Mouse (Mus musculus) limb, embryonic 12.5 days (tissue): ENCODE measurements around the gene Hdac9. TPM values are rescaled to one million over a fixed set of nuclear protein-coding genes. Genes with fewer than 3 reads are reported as not detected.

Experiments
- ATAC-seq: fragments of 200-750 bp; cut with Nextera tagmentation; 2 replicates; pipeline ENCODE4 v1.8.0; 2017; ENCODE audit warnings: low read depth, moderate TSS enrichment; ENCODE audit not compliant: insufficient number of reproducible peaks, insufficient read depth, low FRiP score, low TSS enrichment
- H3K27ac ChIP-seq: fragments of 300-500 bp; sonication (generic); 2 replicates; pipeline ENCODE4 v1.5.1; 2016; ENCODE audit warnings: mild to moderate bottlenecking, moderate library complexity
- H3K27me3 ChIP-seq: fragments of 300-500 bp; sonication (generic); 2 replicates; pipeline ENCODE4 v1.6.1; 2016; ENCODE audit warnings: mild to moderate bottlenecking, moderate library complexity
- H3K36me3 ChIP-seq: fragments of 300-500 bp; sonication (generic); 2 replicates; pipeline ENCODE4 v1.6.1; 2016; ENCODE audit warnings: mild to moderate bottlenecking, moderate library complexity
- H3K4me1 ChIP-seq: fragments of 300-500 bp; sonication (generic); replicated peaks from 2 replicates; pipeline ENCODE4 v1.6.1; 2016
- H3K4me2 ChIP-seq: fragments of 300-500 bp; sonication (generic); 2 replicates; pipeline ENCODE4 v1.6.1; 2016; ENCODE audit warnings: mild to moderate bottlenecking, moderate library complexity
- H3K4me3 ChIP-seq: fragments of 300-500 bp; sonication (generic); replicated peaks from 2 replicates; pipeline ENCODE4 v1.5.1; 2016; ENCODE audit warnings: mild to moderate bottlenecking
- H3K9ac ChIP-seq: fragments of 300-500 bp; sonication (generic); replicated peaks from 2 replicates; pipeline ENCODE4 v1.6.1; 2016; ENCODE audit warnings: mild to moderate bottlenecking, moderate library complexity
- H3K9me3 ChIP-seq: fragments of 300-500 bp; sonication (generic); 2 replicates; pipeline ENCODE4 v1.6.1; 2016; ENCODE audit warnings: mild to moderate bottlenecking, moderate library complexity
- WGBS: fragments of 180-500 bp; shearing (Covaris S2); methylation state at CpG from one replicate; pipeline ENCODE4 v1.1.7; 2016; 5-methylcytosine and 5-hydroxymethylcytosine counted together
- polyA plus RNA-seq: library from polyadenylated mRNA; unstranded; fragments of >200 nt; fragmentation: Nextera tagmentation; extraction: Ambion mirVana; gene quantifications from 2 replicates; pipeline ENCODE4 v1.2.1, GENCODE M21; 2016

The Hdac9 gene
- polyA plus RNA-seq, 1 experiment from 2014 or later = 13.0 TPM

DNA sequence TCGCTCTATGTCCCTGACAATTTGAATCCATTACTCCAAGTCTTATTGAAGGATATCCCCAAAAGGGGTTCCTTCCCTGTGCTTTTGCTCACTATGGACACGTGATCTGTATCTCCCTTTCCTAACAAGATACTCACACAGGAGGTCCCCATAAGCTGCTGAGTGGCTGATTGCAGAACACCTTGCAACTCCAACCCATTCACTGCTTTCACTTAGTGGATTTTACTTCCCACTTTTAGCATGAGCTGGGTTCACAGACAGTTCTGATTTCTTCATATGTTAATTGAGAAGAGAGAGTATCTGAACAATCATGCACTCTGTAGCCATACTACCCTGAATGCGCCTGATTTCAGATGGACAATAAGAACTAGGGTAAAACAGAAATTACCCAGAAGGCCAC is 740.1 kb downstream of the Hdac9 start:
- Histone ChIP-seq H3K9me3 (no peaks in the 10 kb centered on the region), H3K4me1 (no peaks in the 10 kb centered on the region), H3K36me3 (no peaks in the 10 kb centered on the region), H3K4me2 (no peak overlapping the region), H3K27me3 (no peaks in the 10 kb centered on the region), H3K9ac (no peak overlapping the region), H3K4me3 (no peak overlapping the region), H3K27ac (no peak overlapping the region)
- no peak for ATAC-seq
- WGBS = 93% methylated on average over 3 of the region's 3 CpGs

DNA sequence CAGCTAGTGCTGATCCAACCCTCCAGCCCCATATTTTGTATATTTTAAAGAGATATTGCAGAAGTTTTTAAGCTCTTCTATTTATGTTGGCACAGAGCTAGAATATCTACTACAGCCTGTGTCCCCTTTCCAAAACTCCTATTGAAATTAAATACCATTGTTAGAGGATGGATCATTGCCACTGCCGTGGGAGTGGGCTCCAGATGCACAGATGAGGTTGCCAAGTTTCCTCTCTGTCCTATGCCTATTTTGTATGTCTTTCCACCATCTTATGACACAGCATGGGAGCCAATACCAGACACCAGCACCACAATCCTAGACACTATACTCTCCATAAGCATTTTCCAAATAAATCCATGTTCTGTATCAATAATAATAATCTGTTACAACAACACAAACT is 743.9 kb downstream of the Hdac9 start:
- no peaks in the 10 kb centered on the region for H3K9me3 ChIP-seq
- no peaks in the 10 kb centered on the region for H3K27me3 ChIP-seq
- H3K9ac ChIP-seq = no peak overlapping the region
- no peak overlapping the region for H3K4me2 ChIP-seq
- H3K36me3 ChIP-seq = no peaks in the 10 kb centered on the region
- 0 out of 2 replicates have a peak, but pooled peaks cover 7% of the 10 kb centered on the region for H3K4me1 ChIP-seq
- 79% methylated on average over 1 of the region's 1 CpGs for WGBS
- ATAC-seq = no peak
- no peak overlapping the region for H3K27ac ChIP-seq
- no peak overlapping the region for H3K4me3 ChIP-seq

DNA sequence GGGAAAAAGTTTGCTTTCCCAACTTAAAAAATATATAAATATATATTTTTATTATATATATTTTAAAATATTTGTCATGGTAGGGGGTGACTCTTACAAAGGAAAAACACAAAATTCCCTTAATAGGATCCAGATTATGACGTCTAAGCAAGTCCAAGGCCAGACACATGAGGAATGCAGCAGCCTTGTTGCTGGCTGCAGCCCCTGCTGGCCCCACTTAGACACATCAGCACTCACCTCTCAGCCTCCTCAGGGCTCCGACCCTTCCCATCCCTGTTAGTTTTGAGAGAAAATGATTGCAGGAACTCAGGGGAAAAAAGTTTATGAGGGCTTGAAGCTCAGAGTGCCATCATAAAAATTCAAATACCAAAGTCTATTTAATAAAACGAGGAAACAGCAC is 746.3 kb downstream of the Hdac9 start:
- no peak overlapping the region for H3K4me3 ChIP-seq
- H3K4me2 ChIP-seq = no peak overlapping the region
- 14% methylated on average over 3 of the region's 3 CpGs for WGBS
- H3K9ac ChIP-seq = no peak overlapping the region
- ATAC-seq = 0 out of 2 replicates have a peak, but pooled peaks have one; percentile 81
- no peaks in the 10 kb centered on the region for H3K36me3 ChIP-seq
- 0 out of 2 replicates have a peak, but pooled peaks cover 7% of the 10 kb centered on the region for H3K4me1 ChIP-seq
- H3K27me3 ChIP-seq = no peaks in the 10 kb centered on the region
- 0 out of 2 replicates have a peak overlapping the region, but pooled peaks have one; percentile 46 for H3K27ac ChIP-seq
- H3K9me3 ChIP-seq = no peaks in the 10 kb centered on the region

DNA sequence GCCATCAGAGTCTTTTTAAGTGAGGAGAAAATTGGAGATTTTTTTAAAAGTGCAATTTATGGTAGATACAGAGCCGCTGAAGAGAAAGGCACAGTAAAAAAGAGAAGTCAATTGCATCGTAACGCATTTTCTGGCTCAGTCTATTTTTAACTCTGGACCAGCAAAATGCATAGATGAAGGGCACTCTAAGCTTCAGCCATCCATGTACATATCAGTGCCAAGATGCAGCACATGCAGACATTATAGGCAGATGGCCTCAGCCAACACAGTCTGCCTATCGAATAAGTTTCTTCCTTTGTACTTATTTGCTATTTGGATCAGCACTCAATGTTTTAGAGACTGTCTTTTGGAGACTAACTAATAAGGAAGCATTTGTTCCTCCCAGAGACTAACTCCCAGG is 751.2 kb downstream of the Hdac9 start:
- 0 out of 2 replicates have a peak, but pooled peaks cover 5% of the 10 kb centered on the region for H3K4me1 ChIP-seq
- ATAC-seq = no peak
- H3K9me3 ChIP-seq = no peaks in the 10 kb centered on the region
- no peak overlapping the region for H3K9ac ChIP-seq
- H3K27ac ChIP-seq = no peak overlapping the region
- 83% methylated on average over 4 of the region's 4 CpGs for WGBS
- no peaks in the 10 kb centered on the region for H3K27me3 ChIP-seq
- no peaks in the 10 kb centered on the region for H3K36me3 ChIP-seq
- no peak overlapping the region for H3K4me3 ChIP-seq
- no peak overlapping the region for H3K4me2 ChIP-seq

DNA sequence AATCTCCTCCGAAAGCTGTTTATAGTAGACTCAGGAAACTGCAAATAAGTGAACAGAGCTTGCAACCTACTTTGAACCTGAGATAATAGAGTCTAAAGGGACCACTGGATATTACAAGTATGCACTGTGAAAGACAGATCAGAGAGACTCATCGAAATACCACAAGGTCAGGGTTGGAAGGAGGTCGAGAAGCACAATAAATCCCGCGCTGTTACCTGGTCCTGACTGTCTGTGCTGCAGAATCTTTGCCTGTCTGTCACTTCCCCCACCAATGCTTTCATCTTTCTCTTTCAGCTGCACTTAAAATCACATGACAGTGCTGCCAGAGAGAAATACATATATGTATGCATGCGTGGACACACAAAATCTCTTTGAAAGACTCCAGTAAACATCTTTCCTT is 760.6 kb downstream of the Hdac9 start:
- 53% methylated on average over 6 of the region's 6 CpGs for WGBS
- H3K27ac ChIP-seq = no peak overlapping the region
- H3K4me3 ChIP-seq = no peak overlapping the region
- no peak overlapping the region for H3K9ac ChIP-seq
- peaks cover 25% of the 10 kb centered on the region for H3K4me1 ChIP-seq
- H3K36me3 ChIP-seq = no peaks in the 10 kb centered on the region
- no peaks in the 10 kb centered on the region for H3K9me3 ChIP-seq
- H3K27me3 ChIP-seq = no peaks in the 10 kb centered on the region
- no peak overlapping the region for H3K4me2 ChIP-seq
- no peak for ATAC-seq

DNA sequence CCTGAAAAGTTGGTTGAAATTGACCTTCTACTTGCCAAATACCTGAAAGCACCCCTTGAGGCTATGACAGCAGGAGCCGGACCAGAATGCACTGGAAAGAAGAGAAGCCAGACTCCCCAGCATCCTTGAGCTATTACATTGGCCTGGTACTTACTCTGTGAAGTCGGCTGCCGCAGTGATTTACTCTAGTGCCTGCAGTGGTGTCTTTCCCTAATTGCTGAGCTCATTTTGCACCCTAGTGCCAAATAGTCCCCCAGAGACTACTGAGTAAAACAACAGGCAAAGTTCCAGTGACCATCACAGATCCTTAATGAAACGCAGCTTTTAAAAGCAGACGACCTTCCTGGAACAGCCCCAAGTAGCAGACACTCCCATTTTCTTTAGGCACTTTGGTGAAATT is 761.2 kb downstream of the Hdac9 start:
- no peaks in the 10 kb centered on the region for H3K9me3 ChIP-seq
- no peak overlapping the region for H3K4me3 ChIP-seq
- H3K4me2 ChIP-seq = no peak overlapping the region
- H3K27ac ChIP-seq = peak overlapping the region; percentile 23; the same call in 1 of the 2 replicates
- 7% methylated on average over 5 of the region's 5 CpGs for WGBS
- H3K4me1 ChIP-seq = peaks cover 30% of the 10 kb centered on the region
- ATAC-seq = no peak; the same call in 1 of the 2 replicates
- no peak overlapping the region for H3K9ac ChIP-seq
- no peaks in the 10 kb centered on the region for H3K27me3 ChIP-seq
- no peaks in the 10 kb centered on the region for H3K36me3 ChIP-seq

DNA sequence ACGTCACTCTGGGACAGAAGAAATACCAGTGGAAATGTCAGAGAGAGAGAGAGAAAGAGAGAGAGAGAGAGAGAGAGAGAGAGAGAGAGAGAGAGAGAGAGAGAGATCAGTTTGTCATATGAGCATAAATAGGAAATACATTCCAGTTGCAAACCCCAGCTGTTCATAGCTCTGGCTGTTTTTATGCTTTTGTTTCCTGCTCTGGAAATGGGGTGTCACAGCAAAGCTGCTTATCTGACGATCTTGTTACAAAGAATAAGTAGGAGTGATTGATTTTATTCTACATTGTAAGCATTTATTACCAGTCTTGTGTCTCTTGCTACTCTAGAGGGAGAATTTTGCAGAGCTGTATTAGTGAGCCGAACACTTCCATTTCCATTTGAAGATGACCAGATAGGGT is 762.1 kb downstream of the Hdac9 start:
- WGBS = 56% methylated on average over 3 of the region's 3 CpGs
- no peaks in the 10 kb centered on the region for H3K9me3 ChIP-seq
- H3K4me3 ChIP-seq = no peak overlapping the region
- H3K27ac ChIP-seq = no peak overlapping the region
- H3K36me3 ChIP-seq = no peaks in the 10 kb centered on the region
- no peak overlapping the region for H3K4me2 ChIP-seq
- H3K4me1 ChIP-seq = peaks cover 30% of the 10 kb centered on the region
- H3K9ac ChIP-seq = no peak overlapping the region
- H3K27me3 ChIP-seq = no peaks in the 10 kb centered on the region
- ATAC-seq = no peak

DNA sequence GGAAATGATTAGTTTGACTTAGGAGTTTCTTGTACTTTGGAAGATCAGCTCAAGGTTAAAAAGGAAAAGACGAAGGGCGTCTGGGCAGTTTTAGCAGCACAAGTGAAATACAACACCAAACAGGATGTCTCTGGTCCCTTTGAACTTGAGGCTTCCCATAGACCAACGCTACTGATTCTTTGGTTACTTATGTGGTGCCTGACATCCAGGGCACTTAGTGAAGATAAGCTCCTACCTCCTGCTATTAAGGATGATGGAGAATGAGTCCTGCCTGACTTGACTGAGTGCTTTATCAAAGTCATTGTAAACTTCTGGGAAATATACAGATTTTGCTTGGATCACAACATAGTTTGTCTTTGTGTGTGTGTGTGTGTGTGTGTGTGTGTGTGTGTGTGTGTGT is 765.6 kb downstream of the Hdac9 start:
- Histone ChIP-seq H3K4me1 (peaks cover 27% of the 10 kb centered on the region), H3K9me3 (no peaks in the 10 kb centered on the region), H3K27me3 (no peaks in the 10 kb centered on the region), H3K9ac (no peak overlapping the region), H3K4me2 (no peak overlapping the region), H3K4me3 (no peak overlapping the region), H3K36me3 (no peaks in the 10 kb centered on the region), H3K27ac (no peak overlapping the region)
- WGBS = 17% methylated on average over 3 of the region's 3 CpGs
- ATAC-seq = no peak

DNA sequence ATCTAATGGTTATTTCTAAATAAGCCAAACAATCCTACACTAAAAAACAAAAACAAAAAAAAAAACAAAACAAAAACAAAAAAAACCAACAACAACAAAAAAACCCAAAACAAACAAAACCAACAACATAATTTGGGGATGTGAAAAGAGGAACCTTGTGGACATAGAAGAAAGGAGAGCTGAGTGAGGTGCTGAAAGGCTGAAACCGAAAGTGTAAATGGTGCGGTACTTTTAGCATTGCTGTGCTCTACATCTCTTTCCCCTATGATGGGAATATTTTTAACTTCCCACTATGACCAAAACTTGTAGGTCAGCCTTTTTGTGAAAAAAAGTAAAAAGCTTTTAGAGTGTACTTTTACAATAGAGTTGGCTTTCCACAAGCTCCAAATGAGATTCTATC is 774.2 kb downstream of the Hdac9 start:
- no peak overlapping the region for H3K4me3 ChIP-seq
- WGBS = 90% methylated on average over 2 of the region's 2 CpGs
- H3K4me2 ChIP-seq = no peak overlapping the region
- no peak overlapping the region for H3K9ac ChIP-seq
- no peaks in the 10 kb centered on the region for H3K4me1 ChIP-seq
- no peak overlapping the region for H3K27ac ChIP-seq
- H3K9me3 ChIP-seq = no peaks in the 10 kb centered on the region
- no peaks in the 10 kb centered on the region for H3K36me3 ChIP-seq
- no peaks in the 10 kb centered on the region for H3K27me3 ChIP-seq
- ATAC-seq = no peak

DNA sequence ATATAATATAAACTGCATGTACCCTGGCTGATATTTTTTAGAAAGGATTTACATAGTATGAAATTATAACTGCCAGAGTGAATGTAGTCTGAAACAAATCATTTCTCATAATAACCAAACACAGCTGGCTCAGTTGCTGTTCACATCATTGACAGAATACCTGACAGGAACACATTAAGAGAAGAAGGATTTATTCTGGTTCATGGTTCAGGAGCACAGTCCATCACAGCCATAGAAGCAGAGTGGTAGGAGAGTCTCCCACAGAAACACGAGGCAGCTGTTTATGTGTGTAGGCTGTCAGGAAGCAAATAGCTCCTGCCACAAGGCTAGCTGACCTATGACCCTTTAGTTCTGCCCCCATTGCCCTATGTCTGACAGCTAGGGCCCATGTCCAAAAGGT is 803.6 kb downstream of the Hdac9 start:
- Histone ChIP-seq H3K9me3 (no peaks in the 10 kb centered on the region), H3K9ac (no peak overlapping the region), H3K4me3 (no peak overlapping the region), H3K27ac (no peak overlapping the region), H3K36me3 (no peaks in the 10 kb centered on the region), H3K4me1 (no peaks in the 10 kb centered on the region), H3K27me3 (no peaks in the 10 kb centered on the region), H3K4me2 (no peak overlapping the region)
- ATAC-seq = no peak
- WGBS = 17% methylated on average over 1 of the region's 1 CpGs

DNA sequence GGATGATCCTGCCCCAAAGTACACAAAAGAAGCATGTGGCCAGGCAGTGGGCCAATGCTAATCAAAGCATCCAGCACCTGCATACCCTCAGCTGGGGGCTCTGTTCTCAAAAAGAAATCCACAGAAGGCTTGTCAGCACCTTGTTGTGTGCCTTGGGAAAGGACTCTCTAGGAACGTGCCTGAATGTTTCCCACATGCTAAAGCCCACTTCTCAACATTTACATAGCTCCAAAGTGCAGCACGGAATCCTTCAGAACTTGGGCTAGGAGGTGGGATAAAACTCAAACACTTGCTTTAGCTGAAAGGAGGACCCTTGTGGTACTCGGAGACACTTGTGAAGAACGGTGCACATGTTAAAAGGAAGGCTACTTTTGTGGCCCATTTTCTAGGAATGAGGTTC is 823.9 kb downstream of the Hdac9 start:
- Histone ChIP-seq H3K9me3 (no peaks in the 10 kb centered on the region), H3K9ac (no peak overlapping the region), H3K27me3 (no peaks in the 10 kb centered on the region), H3K27ac (no peak overlapping the region), H3K4me3 (no peak overlapping the region), H3K4me1 (no peaks in the 10 kb centered on the region), H3K4me2 (no peak overlapping the region), H3K36me3 (no peaks in the 10 kb centered on the region)
- WGBS = 72% methylated on average over 4 of the region's 4 CpGs
- no peak for ATAC-seq

DNA sequence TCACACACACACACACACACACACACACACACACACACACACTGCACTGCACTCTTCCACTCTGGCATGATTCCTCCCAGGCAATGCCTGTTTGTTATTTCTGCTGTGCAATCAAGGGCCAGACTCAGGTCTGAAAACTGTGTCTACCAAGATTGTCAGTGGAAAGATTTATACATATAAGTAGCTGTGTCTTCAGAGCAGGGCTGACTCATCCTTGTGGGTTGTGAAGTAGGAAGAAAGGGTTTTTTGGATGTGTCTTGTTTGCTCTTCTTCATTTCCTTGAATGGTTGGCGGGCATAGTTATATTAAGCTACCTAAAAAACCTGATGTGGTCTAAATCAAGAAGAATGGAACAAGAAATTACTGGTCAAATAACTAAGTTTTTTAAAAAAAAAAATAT is 825.0 kb downstream of the Hdac9 start:
- 91% methylated on average over 1 of the region's 1 CpGs for WGBS

More for the DNA sequence above, 825.0 kb downstream of the Hdac9 start:
- Histone ChIP-seq H3K4me1 (peaks cover 8% of the 10 kb centered on the region), H3K36me3 (no peaks in the 10 kb centered on the region), H3K4me3 (no peak overlapping the region), H3K9me3 (no peaks in the 10 kb centered on the region), H3K27ac (no peak overlapping the region), H3K4me2 (no peak overlapping the region), H3K27me3 (no peaks in the 10 kb centered on the region), H3K9ac (no peak overlapping the region)
- ATAC-seq = no peak
